Mouse (Mus musculus) intestine, embryonic 15.5 days (tissue): ENCODE measurements at regions not wholly inside any gene's neighbourhood (a gene's known extent, or its start where the extent isn't known, plus 50 kb on each side); places are given as distances from the start of the nearest gene placed in this dataset.
"Not testable (repeated sequence)": the region's sequence is repeated elsewhere in the genome, so short reads cannot be mapped to it uniquely, and the experiment has no call there.

Experiments used
- ATAC-seq: fragments of 200-750 bp; cut with Nextera tagmentation; 2 replicates; pipeline ENCODE4 v1.8.0; 2017; ENCODE audit warnings: moderate TSS enrichment, moderate library complexity
- H3K27ac ChIP-seq: fragments of 300-500 bp; sonication (generic); 2 replicates; pipeline ENCODE4 v1.5.1; 2015; ENCODE audit warnings: mild to moderate bottlenecking, inconsistent platforms
- H3K27me3 ChIP-seq: fragments of 300-500 bp; sonication (generic); replicated peaks from 2 replicates; pipeline ENCODE4 v1.6.1; 2015; ENCODE audit warnings: inconsistent platforms
- H3K36me3 ChIP-seq: fragments of 300-500 bp; sonication (generic); 2 replicates; pipeline ENCODE4 v1.6.1; 2015; ENCODE audit warnings: inconsistent platforms
- H3K4me1 ChIP-seq: fragments of 300-500 bp; sonication (generic); replicated peaks from 2 replicates; pipeline ENCODE4 v1.6.1; 2015; ENCODE audit warnings: inconsistent platforms
- H3K4me2 ChIP-seq: fragments of 300-500 bp; sonication (generic); replicated peaks from 2 replicates; pipeline ENCODE4 v1.6.1; 2015; ENCODE audit warnings: mild to moderate bottlenecking, inconsistent platforms
- H3K4me3 ChIP-seq: fragments of 300-500 bp; sonication (generic); replicated peaks from 2 replicates; pipeline ENCODE4 v1.5.1; 2015; ENCODE audit warnings: inconsistent platforms
- H3K9ac ChIP-seq: fragments of 300-500 bp; sonication (generic); 2 replicates; pipeline ENCODE4 v1.6.1; 2015; ENCODE audit warnings: inconsistent platforms
- H3K9me3 ChIP-seq: fragments of 300-500 bp; sonication (generic); 2 replicates; pipeline ENCODE4 v1.6.1; 2016; ENCODE audit warnings: inconsistent platforms
- WGBS: fragments of 180-500 bp; shearing (Covaris S2); methylation state at CpG from one replicate; pipeline ENCODE4 v1.1.7; 2015; 5-methylcytosine and 5-hydroxymethylcytosine counted together

GRCm38 (mm10) chr11:111966401-111966800 lies 815.6 kb upstream of the Sox9 start:
- no peak overlapping the region for H3K4me3 ChIP-seq
- 88% methylated on average over 3 of the region's 3 CpGs for WGBS
- no peak overlapping the region for H3K9ac ChIP-seq
- H3K27me3 ChIP-seq, result no peaks in the 10 kb centered on the region
- no peaks in the 10 kb centered on the region for H3K36me3 ChIP-seq
- H3K27ac ChIP-seq, result no peak overlapping the region
- H3K4me1 ChIP-seq, result no peaks in the 10 kb centered on the region
- no peak for ATAC-seq
- H3K9me3 ChIP-seq, result no peaks in the 10 kb centered on the region
- no peak overlapping the region for H3K4me2 ChIP-seq

GRCm38 (mm10) chr11:111971001-111971400 lies 811.0 kb upstream of the Sox9 start:
- no peak overlapping the region for H3K27ac ChIP-seq
- H3K4me1 ChIP-seq, result no peaks in the 10 kb centered on the region
- ATAC-seq, result no peak
- H3K9me3 ChIP-seq, result no peaks in the 10 kb centered on the region
- no peak overlapping the region for H3K4me2 ChIP-seq
- 59% methylated on average over 4 of the region's 4 CpGs for WGBS
- no peaks in the 10 kb centered on the region for H3K36me3 ChIP-seq
- no peaks in the 10 kb centered on the region for H3K27me3 ChIP-seq
- H3K4me3 ChIP-seq, result no peak overlapping the region
- H3K9ac ChIP-seq, result no peak overlapping the region

GRCm38 (mm10) chr11:111978667-111979066 lies 803.4 kb upstream of the Sox9 start:
- Histone ChIP-seq H3K27ac (no peak overlapping the region), H3K9me3 (no peaks in the 10 kb centered on the region), H3K36me3 (no peaks in the 10 kb centered on the region), H3K9ac (no peak overlapping the region), H3K27me3 (no peaks in the 10 kb centered on the region), H3K4me1 (no peaks in the 10 kb centered on the region), H3K4me3 (no peak overlapping the region), H3K4me2 (no peak overlapping the region)
- WGBS, result 79% methylated on average over 4 of the region's 4 CpGs
- no peak for ATAC-seq

- no peaks in the 10 kb centered on the region for H3K27me3 ChIP-seq
- H3K4me2 ChIP-seq, result no peak overlapping the region
- H3K9me3 ChIP-seq, result no peaks in the 10 kb centered on the region
- WGBS, result 81% methylated on average over 4 of the region's 4 CpGs
- no peaks in the 10 kb centered on the region for H3K36me3 ChIP-seq
- no peak overlapping the region for H3K27ac ChIP-seq
- no peak overlapping the region for H3K9ac ChIP-seq
- ATAC-seq, result no peak
- H3K4me1 ChIP-seq, result no peaks in the 10 kb centered on the region
- no peak overlapping the region for H3K4me3 ChIP-seq
Observed at GRCm38 (mm10) chr11:111996395-111996794, 785.6 kb upstream of the Sox9 start.

GRCm38 (mm10) chr11:112010848-112011247 lies 771.2 kb upstream of the Sox9 start:
- not testable (repeated sequence) for H3K4me1 ChIP-seq, H3K36me3 ChIP-seq, H3K4me2 ChIP-seq, H3K9me3 ChIP-seq, H3K9ac ChIP-seq, H3K4me3 ChIP-seq, H3K27ac ChIP-seq, H3K27me3 ChIP-seq
- peak; percentile 36; the same call in 1 of the 2 replicates for ATAC-seq
- WGBS, result 85% methylated on average over 1 of the region's 2 CpGs

- no peak for ATAC-seq
- no peak overlapping the region for H3K4me2 ChIP-seq
- H3K4me3 ChIP-seq, result no peak overlapping the region
- no peaks in the 10 kb centered on the region for H3K9me3 ChIP-seq
- 82% methylated on average over 3 of the region's 3 CpGs for WGBS
- no peaks in the 10 kb centered on the region for H3K36me3 ChIP-seq
- H3K27ac ChIP-seq, result no peak overlapping the region
- H3K27me3 ChIP-seq, result no peaks in the 10 kb centered on the region
- H3K9ac ChIP-seq, result no peak overlapping the region
- H3K4me1 ChIP-seq, result no peaks in the 10 kb centered on the region
Observed at GRCm38 (mm10) chr11:112017906-112018305, 764.1 kb upstream of the Sox9 start.

GRCm38 (mm10) chr11:112028031-112028430 lies 754.0 kb upstream of the Sox9 start:
- Histone ChIP-seq H3K9me3 (no peaks in the 10 kb centered on the region), H3K4me3 (no peak overlapping the region), H3K9ac (no peak overlapping the region), H3K27me3 (no peaks in the 10 kb centered on the region), H3K4me1 (no peaks in the 10 kb centered on the region), H3K4me2 (no peak overlapping the region), H3K36me3 (no peaks in the 10 kb centered on the region), H3K27ac (no peak overlapping the region)
- ATAC-seq, result no peak
- 64% methylated on average over 5 of the region's 5 CpGs for WGBS

- no peak overlapping the region for H3K9ac ChIP-seq
- ATAC-seq, result no peak
- no peaks in the 10 kb centered on the region for H3K9me3 ChIP-seq
- 96% methylated on average over 11 of the region's 11 CpGs for WGBS
- no peaks in the 10 kb centered on the region for H3K4me1 ChIP-seq
- H3K27me3 ChIP-seq, result no peaks in the 10 kb centered on the region
- no peak overlapping the region for H3K4me2 ChIP-seq
- H3K36me3 ChIP-seq, result no peaks in the 10 kb centered on the region
- no peak overlapping the region for H3K27ac ChIP-seq
- no peak overlapping the region for H3K4me3 ChIP-seq
Observed at GRCm38 (mm10) chr11:112038741-112039140, 743.3 kb upstream of the Sox9 start.

GRCm38 (mm10) chr11:112044455-112044854 lies 737.6 kb upstream of the Sox9 start:
- WGBS, result 61% methylated on average over 5 of the region's 5 CpGs
- no peak for ATAC-seq
- Histone ChIP-seq H3K4me1 (no peaks in the 10 kb centered on the region), H3K27me3 (no peaks in the 10 kb centered on the region), H3K9me3 (no peaks in the 10 kb centered on the region), H3K36me3 (no peaks in the 10 kb centered on the region), H3K9ac (no peak overlapping the region), H3K27ac (no peak overlapping the region), H3K4me3 (no peak overlapping the region), H3K4me2 (no peak overlapping the region)

- Histone ChIP-seq H3K36me3 (no peaks in the 10 kb centered on the region), H3K27ac (no peak overlapping the region), H3K4me1 (no peaks in the 10 kb centered on the region), H3K27me3 (no peaks in the 10 kb centered on the region), H3K9me3 (no peaks in the 10 kb centered on the region), H3K4me3 (no peak overlapping the region), H3K4me2 (no peak overlapping the region), H3K9ac (no peak overlapping the region)
- no peak for ATAC-seq
- WGBS, result 89% methylated on average over 2 of the region's 2 CpGs
Observed at GRCm38 (mm10) chr11:112045353-112045752, 736.7 kb upstream of the Sox9 start.

GRCm38 (mm10) chr11:112050362-112050761 lies 731.7 kb upstream of the Sox9 start:
- H3K36me3 ChIP-seq, result no peaks in the 10 kb centered on the region
- no peaks in the 10 kb centered on the region for H3K9me3 ChIP-seq
- ATAC-seq, result no peak
- H3K27me3 ChIP-seq, result no peaks in the 10 kb centered on the region
- WGBS, result 64% methylated on average over 7 of the region's 7 CpGs
- H3K4me1 ChIP-seq, result no peaks in the 10 kb centered on the region
- no peak overlapping the region for H3K4me2 ChIP-seq
- no peak overlapping the region for H3K9ac ChIP-seq
- H3K27ac ChIP-seq, result no peak overlapping the region
- no peak overlapping the region for H3K4me3 ChIP-seq

GRCm38 (mm10) chr11:112055591-112055990 lies 726.4 kb upstream of the Sox9 start:
- no peaks in the 10 kb centered on the region for H3K4me1 ChIP-seq
- no peaks in the 10 kb centered on the region for H3K27me3 ChIP-seq
- no peaks in the 10 kb centered on the region for H3K9me3 ChIP-seq
- H3K36me3 ChIP-seq, result no peaks in the 10 kb centered on the region
- no peak for ATAC-seq
- no peak overlapping the region for H3K27ac ChIP-seq
- no peak overlapping the region for H3K9ac ChIP-seq
- WGBS, result 51% methylated on average over 6 of the region's 6 CpGs
- no peak overlapping the region for H3K4me2 ChIP-seq
- no peak overlapping the region for H3K4me3 ChIP-seq

GRCm38 (mm10) chr11:112067176-112067575 lies 714.8 kb upstream of the Sox9 start:
- no peak for ATAC-seq
- 85% methylated on average over 3 of the region's 3 CpGs for WGBS

GRCm38 (mm10) chr11:112068821-112069220 lies 713.2 kb upstream of the Sox9 start:
- Histone ChIP-seq H3K27ac (no peak overlapping the region), H3K36me3 (no peaks in the 10 kb centered on the region), H3K4me1 (no peaks in the 10 kb centered on the region), H3K9ac (no peak overlapping the region), H3K9me3 (no peaks in the 10 kb centered on the region), H3K4me2 (no peak overlapping the region), H3K4me3 (no peak overlapping the region), H3K27me3 (no peaks in the 10 kb centered on the region)
- no peak for ATAC-seq
- 72% methylated on average over 4 of the region's 4 CpGs for WGBS

More at GRCm38 (mm10) chr11:112067176-112067575, 714.8 kb upstream of the Sox9 start:
- Histone ChIP-seq H3K4me3 (no peak overlapping the region), H3K4me1 (no peaks in the 10 kb centered on the region), H3K27ac (no peak overlapping the region), H3K4me2 (no peak overlapping the region), H3K27me3 (no peaks in the 10 kb centered on the region), H3K9me3 (no peaks in the 10 kb centered on the region), H3K9ac (no peak overlapping the region), H3K36me3 (no peaks in the 10 kb centered on the region)
